Mouse (Mus musculus) common myeloid progenitor, adult 5-6 weeks (primary cell): Measurements from ENCODE around the gene Fam13a. TPM values are rescaled to one million over a fixed set of nuclear protein-coding genes. Genes with fewer than 3 reads are reported as not detected.

Source experiments
- ATAC-seq: replicated peaks from 2 replicates; pipeline ENCODE4 v1.8.0; 2016; ENCODE audit warnings: low read depth, mild to moderate bottlenecking, moderate TSS enrichment, inconsistent platforms; ENCODE audit not compliant: poor library complexity, severe bottlenecking
- total RNA-seq: library from RNA; stranded (forward); fragments of 200-1000, 187-1606 nt; gene quantifications from 2 replicates; pipeline ENCODE4 v1.2.3, GENCODE M21; 2017

Gene Fam13a
- total RNA-seq, 1 experiment from 2014 or later: 3.7 TPM

DNA sequence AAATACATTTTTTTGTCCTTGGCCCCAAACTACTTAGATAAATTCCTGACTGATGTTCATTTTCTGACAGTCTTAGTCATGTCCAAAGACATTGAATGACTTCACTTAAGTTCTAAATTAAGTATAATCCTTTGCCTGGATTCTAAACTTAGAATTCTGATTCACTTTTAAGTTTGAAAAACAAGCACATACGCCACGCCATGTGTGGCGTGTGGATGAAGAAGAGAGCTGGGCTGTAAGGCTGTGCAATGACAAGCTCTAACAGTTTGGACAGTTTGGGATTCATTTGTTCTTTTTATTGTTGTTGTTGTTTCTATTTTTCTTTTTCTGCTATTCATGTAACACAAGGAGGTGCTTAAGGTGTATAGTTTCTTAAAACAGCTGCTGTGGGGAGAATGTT, 13.6 kb downstream of the Fam13a start:
- no peak for ATAC-seq

DNA sequence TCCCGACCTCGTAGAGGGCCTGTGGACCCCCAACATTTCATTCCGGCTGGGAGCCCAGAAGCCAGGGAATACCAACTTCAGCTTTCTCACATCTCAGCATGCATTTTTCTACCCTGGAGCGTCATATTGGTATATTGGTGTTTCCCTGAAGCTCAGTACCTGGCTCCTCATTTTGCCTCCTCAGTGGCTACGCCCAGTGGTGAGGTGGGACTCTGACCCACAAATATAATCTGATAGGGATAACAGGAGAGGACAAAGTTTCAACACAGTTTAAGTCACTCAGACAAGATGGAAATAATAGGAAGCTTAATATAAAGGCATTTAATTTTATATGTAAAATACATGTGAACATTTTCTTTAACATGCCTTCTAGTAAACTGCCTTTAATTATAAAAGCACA, 19.7 kb downstream of the Fam13a start:
- ATAC-seq: no peak

GRCm38 (mm10) chr6:58999044-58999453, 25.3 kb downstream of the Fam13a start:
- ATAC-seq: peak; percentile 56; the same call in 1 of the 2 replicates

- no peak for ATAC-seq
Observed at GRCm38 (mm10) chr6:58998528-58998927, 25.8 kb downstream of the Fam13a start.

DNA sequence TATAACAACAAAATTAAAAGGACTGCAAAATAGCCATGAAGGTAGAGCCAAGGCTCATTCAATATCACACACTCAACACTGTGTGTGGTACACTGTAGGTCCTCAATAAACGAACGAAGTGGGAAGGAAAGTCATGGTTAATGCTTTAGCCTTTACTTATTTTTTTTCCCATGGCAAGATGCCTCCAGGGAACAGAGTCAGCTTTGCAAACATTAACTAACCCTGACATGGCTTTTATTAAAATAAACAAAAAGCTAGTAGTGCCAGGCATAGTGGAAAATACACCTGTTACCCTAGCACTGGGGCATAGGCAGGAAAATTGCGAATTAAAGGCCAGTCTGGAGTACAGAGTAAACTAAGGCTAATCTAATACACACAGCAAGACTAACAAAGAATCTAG, 35.2 kb downstream of the Fam13a start:
- ATAC-seq: no peak

DNA sequence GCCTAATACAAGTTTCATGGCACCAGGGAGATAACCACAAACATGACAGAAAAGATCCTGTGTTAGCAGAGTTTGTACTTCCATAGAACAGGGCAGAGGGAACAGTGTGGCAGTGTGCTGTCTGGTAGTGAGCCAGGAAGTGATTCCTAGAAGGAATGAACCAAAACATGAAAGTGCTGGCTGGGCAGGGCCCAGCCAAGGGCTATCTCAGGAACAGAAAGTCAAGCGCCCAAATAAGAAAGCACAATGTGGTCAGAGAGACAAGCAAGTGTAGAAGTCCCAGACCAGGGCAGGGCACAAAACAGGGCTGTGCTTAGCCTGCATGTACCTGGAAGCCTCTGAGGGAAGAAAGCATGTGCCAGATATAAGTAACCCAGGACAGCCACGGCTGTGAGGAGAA, 35.6 kb downstream of the Fam13a start:
- no peak for ATAC-seq

- no peak for ATAC-seq
Observed at GRCm38 (mm10) chr6:58987166-58987565, 37.2 kb downstream of the Fam13a start.

GRCm38 (mm10) chr6:58985186-58985585, 39.2 kb downstream of the Fam13a start:
- ATAC-seq: no peak

DNA sequence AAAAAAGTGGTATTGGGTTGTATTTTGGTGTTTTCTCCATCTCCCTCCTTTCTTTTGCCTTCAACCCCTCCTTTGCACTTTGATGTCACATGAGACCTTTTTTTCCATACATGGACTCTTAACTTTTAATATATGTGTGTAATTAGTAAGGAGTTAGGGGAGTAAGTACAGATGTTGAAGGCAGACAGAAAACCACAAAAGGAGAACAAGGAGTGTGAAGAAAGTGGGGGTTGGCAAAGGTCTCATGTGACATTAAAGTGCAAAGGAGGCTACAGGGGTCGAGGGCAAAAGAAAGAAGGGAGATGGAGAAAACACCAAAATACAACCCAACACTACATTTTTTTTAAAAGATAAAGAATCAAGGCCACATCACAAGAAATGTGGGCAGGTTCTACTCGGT, 49.1 kb downstream of the Fam13a start:
- 0 out of 2 replicates have a peak, but pooled peaks have one; percentile 18 for ATAC-seq

GRCm38 (mm10) chr6:58974428-58974827, 49.9 kb downstream of the Fam13a start:
- no peak for ATAC-seq

DNA sequence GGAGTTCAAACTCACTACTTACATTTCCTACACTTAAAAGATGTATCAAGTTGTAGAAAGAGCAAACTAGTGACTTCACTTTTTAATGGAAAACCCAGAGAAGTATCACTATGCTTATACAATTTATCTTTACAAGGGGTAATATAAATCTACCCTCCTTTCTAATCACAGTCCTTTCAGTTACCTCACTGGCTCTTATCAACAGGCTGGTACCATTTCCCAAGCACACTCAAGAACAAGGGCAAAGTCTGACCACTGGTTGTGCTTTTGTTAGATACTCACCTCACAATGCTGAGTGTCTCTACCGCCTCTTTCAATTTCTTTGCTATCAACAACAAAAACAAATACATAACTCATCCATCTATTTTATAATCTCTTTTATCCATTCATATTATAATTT, 51.5 kb downstream of the Fam13a start:
- ATAC-seq: no peak

DNA sequence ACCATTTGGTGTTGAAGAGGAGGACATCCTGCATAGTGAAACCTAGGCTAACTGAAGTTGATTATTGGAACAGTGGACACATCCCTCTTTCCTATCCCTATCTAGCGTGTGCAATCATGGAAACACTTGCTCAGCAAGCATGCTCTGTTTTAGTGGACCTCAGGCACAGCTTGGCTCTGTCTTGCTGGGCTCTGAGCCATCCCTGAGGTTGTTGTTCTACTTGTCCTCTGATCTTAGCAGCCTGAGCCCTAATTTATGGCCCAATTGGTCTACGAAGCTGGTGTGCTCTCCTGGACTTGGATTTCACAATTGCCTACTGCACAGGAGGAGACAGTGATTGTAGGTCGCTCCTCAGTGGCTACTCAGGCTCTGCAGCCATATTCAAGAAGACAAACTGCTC, 56.1 kb downstream of the Fam13a start:
- no peak for ATAC-seq

GRCm38 (mm10) chr6:58965071-58965831, 59.1 kb downstream of the Fam13a start:
- no peak for ATAC-seq

DNA sequence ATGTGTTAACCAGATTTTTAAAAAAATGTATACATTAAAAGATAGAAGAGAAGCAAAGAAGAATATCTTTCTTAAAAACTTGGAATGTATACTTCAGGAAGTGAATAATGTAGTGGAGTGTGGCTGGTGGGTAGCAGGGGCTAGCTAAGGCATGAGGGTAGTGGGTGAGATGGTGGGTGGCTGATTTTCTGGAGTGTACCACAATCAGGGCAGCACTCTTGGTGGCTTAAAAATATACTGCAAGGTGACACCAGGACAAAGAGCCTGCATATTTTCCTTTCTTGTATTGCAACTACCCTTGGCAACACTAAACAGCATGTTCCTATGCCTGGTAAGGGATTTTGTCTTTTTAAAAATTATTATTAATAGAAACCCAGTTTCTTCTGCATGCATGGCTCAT, 59.8 kb downstream of the Fam13a start:
- no peak for ATAC-seq

GRCm38 (mm10) chr6:58964091-58964490, 60.3 kb downstream of the Fam13a start:
- no peak for ATAC-seq

DNA sequence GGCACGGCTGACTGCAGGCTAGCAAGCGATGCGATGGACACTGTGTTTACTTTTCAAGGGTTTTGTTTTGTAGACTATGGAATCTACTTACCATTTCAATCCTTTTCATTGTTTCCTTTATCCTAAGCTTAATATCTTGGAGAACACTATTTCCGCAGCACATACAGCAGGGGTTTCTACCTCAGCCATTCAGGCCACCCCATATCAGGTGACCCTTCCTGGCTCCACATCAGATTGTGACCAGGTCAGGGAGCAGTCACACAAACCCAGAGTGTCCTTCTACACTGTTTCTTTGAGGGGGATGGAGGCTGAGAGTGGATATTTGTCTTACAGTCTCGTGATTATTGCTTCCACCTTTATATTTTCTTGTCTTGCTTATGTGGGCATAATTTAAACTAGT, 61.7 kb downstream of the Fam13a start:
- ATAC-seq: no peak

DNA sequence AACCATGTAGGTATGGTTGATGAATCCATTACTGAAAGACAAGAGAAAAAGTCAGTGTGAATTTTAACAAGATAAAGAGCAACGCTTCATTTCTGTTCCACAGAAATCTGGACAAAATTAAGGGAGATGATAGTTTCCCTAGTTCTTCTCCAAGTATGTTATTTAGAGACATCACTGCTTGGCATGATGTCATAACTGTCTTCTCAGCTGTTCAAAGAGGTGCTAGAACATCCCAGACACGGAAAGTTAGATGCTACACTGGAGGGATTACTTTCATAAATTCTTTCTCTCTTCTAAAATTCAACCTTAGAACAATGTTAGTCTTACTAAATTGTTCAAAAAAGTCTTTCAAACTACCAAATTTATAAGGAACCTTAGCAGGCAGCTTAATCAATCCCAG, 63.8 kb downstream of the Fam13a start:
- no peak for ATAC-seq

- no peak for ATAC-seq
Observed at GRCm38 (mm10) chr6:58951128-58951992, 73.0 kb downstream of the Fam13a start.

DNA sequence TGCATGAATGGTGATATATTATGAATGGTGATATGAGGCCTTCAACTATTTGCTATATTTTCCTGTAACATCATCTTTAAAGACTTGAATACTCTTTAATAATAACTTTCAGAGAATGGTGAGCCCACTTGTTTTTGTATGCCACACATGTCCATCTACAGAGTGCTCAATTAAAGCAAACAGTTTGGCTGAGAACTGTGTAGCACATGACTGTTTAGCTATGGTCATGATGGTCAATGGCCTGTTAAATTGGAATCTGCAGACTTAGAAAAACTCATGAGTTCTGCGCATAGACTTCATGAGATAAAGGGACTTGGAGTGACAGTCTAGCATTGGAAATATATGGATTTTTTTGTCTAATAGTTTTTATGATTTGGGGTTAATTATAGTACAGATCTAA, 73.9 kb downstream of the Fam13a start:
- ATAC-seq: no peak

- ATAC-seq: no peak
Observed at GRCm38 (mm10) chr6:58946840-58947239, 77.5 kb downstream of the Fam13a start.

DNA sequence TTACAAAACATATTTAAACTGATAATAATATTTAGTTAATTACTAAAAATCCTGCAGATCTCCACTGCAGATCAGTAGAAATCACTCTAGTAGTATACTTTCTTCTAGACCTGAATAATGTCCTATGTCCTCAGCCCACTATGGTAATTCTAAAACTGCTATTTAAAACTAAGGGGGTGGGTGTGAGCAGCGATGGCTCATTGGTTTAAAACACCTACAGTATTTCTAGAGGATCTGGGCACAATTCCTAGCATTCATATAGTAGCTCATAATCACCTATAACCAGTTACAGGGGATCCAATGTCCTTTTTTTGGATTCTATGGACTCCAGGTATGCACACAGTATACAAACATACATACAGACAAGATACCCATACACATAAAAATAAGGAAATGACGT, 78.1 kb downstream of the Fam13a start:
- ATAC-seq: no peak
